Mouse (Mus musculus) kidney, postnatal 36 days (tissue): Measurements from ENCODE around the gene Mprip.
"Not testable (repeated sequence)": the region's sequence is repeated elsewhere in the genome, so short reads cannot be mapped to it uniquely, and the experiment has no call there.

Experiments
- DNase-seq, 2 experiments: peaks; one replicate each; pipeline ENCODE4 v3.0.0; 2021 to 2022; ENCODE audit warnings: mixed read lengths in 2 of 2

The Mprip gene

GRCm38 (mm10) chr11:59661005-59661404 is at the start of gene Mprip:
TSS of gene Mprip (plus strand) at chr11:59661305.
- DNase-seq = peak in 1 of 2 experiments; percentile 39

DNA sequence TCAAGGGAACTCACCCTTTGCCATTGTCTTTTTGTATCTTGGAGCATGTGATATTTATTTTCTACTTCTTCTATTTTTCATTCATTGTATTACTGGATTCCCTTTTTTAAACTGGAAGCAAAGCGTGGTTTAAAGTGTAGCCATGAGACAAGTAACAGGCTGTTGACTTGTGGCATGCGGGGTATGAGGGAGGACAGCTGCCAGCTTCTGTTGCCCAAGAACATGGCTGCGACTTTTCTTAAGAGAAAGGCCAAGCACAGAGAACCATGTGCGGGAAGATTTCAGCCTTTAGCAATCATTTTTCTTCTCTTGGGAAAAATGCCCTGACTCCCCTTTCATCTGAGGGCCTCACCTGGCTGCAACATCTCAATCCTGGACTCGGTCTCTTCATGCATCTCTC is 49.5 kb upstream of the Mprip start:
- DNase-seq = no peak

DNA sequence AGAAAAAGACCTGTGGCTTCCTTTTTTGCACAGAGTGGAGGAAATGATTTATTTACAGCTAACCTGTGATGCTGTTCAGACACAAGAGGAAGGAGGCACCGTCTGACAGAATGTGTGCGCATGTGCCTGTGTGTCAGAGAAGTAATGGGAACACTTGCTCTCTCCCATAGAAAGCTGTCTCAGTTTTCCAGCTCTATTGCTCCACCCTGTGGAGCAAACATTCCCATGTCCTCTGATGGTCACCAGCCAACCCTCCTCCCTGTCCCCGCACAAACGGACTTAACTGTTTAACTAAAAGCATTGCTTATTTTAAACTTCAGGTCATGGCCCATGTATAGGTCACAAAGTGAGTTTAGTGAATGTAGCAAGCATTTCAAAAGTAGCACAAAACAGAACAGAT is 47.0 kb upstream of the Mprip start:
- DNase-seq = peak; percentile 23 to 54

- not testable (repeated sequence) for DNase-seq
Measured at GRCm38 (mm10) chr11:59616986-59617385, 44.1 kb upstream of the Mprip start.

DNA sequence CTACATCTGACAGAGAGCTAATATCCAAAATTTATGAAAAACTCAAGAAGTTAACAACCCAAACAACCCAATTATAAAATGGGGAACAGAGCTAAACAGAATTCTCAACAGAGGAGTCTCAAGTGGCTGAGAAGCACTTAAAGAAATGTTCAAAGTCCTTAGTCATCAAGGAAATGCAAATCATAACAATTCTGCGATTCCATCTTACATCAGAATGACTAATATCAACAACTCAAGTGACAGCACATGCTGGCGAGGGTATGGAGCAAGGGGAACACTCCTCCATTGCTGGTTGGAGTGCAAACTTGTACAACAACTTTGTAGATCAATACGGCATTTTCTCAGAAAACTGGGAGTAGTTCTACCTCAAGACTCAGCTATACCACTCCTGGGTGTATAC is 38.9 kb upstream of the Mprip start:
- DNase-seq = no peak

DNA sequence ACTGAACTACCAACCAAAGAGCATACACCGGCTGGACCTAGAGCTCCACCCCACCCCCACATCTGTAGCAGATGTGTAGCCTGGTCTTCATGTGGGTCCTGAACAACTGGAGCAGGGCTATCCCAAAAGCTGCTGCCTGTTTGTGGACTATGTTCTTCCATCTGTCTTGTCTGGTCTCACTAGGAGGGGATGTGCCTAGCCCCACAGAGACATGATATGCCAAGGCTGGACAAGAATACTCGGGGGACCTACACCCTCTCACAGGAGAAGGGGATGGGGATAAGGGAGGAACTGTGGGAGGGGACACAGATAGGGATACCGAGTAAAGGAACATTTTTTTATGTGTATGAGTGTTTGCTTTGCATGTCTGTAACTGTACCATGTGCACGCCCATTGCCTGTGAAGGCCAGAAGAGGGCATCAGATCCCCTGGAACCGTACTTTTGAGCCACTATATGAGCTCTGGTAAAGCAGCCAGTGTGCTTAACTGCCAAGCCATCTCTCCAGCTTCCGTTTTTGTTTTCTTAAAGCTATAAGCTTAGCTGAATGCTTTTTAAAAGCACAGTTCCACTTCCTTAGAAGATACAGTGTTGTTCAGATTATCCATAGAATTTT is 37.0 kb upstream of the Mprip start:
- DNase-seq = peak; percentile 53 to 75

DNA sequence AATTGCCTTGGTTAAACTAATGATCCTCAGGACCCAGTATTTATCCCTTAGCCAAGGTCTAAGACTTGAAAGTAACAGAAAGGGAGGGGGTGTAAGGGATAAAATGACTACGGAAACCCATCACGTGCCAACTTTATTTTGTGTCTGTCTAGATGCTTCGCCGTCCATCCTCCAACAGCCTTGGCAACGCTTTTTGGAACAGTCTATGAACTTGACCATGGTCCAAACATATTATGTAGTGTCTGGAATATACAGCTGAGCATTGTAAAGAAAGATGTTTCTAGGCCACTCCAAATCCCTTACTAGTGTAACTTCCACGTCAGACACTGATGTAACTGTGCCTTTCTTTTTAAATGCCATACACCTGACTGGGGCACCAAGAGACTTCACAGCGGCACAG is 34.9 kb upstream of the Mprip start:
- no peak for DNase-seq

- DNase-seq = no peak
Measured at GRCm38 (mm10) chr11:59628177-59628576, 32.9 kb upstream of the Mprip start.

GRCm38 (mm10) chr11:59629871-59630270 is 31.2 kb upstream of the Mprip start:
- peak in 1 of 2 experiments; percentile 12 for DNase-seq

DNA sequence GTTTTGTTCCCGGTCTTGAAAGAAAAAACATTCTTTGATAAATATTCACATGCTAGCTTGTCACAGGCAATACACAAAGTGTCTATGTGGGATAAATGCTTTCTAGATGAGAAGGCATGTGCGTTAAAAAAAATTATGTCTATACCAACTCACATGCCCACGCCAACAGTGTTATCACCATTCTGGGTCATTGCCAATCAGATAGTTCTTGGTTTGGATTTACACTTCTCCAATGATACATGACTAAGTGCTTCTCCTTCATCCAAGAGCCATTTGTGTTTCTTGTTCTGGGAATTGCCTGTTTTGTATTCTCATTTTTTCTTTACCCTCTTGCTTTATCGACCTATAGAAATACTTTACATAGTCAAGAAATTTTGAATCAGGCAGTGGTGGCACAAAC is 29.1 kb upstream of the Mprip start:
- no peak for DNase-seq

DNA sequence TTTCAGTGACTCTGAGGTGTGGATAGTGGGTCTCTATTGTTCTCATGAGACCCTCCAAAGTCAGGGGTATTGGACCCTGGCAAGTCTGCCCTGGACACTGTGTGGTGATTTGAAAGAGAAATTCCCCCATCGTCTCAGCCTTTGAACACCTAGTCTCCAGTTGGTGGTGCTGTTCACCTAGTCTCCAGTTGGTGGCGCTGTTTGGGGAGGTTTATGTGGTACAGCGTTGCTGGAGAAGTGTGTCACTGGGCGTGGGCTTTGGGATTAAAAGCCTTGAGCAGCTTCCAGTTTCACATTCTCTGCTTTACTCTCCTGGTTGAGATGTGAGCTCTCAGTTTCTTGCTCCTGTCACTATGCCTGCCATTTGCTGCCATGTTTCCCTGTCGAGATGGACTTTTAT is 28.1 kb upstream of the Mprip start:
- DNase-seq = peak; percentile 38 to 78

DNA sequence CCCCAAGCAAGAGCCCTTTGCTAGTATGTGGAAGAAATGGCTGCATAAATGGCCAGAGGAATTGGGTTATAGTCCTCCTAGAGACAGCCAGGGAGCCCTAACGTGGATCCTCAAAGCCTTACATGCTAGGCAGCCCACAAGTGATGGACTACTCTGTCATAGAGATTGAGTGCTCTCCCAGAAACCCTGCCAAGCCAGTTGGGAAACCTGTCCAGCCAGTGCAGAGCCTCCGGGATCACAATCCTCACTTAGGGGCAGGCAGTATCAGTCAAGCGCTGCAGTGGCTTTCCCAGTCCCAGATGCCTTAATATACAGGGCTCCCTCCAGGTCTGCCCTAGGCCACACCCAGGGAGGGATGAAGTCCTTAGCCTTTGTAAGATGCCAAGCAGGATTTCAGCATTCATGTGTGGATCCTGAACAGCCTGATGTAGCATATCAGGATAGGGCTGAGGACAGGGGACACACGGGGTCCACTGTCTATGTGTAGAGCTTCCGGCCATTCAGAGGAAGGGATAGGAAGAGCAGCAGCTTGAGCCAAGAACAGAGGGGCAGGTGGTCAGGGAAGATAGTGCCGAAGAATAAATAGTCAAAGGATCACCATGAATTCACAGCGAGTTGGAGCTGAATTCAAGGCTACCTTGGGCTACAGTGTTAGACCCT is 27.0 kb upstream of the Mprip start:
- DNase-seq = no peak

DNA sequence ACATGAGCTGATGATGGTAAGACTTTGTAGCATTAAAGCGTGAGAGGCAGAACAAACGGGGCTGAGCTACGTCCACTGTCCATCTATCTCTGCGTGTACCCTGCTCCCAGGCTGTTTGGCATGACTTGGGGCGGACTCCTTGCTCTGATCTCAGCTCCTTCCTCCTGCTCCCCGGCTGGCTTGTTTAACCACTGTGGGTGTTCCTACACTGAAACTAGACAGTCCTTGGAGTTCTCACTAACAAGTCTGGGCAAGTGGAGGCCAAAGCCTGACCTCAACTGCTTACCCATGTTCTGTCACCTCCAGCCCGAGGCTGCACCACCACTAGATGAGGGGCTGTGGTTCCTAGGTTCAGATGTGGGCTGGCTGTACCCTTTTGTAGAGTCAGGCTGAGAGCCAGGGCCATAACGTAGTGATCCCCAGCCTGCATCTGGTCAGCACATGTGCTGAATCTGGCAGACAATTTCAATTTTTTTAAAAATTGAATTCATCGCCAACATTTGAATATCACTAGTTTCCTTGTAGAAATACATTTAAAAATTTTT is 25.8 kb upstream of the Mprip start:
- DNase-seq = no peak

GRCm38 (mm10) chr11:59635821-59636694 is 25.0 kb upstream of the Mprip start:
- no peak for DNase-seq

GRCm38 (mm10) chr11:59636695-59637414 is 24.2 kb upstream of the Mprip start:
- DNase-seq = no peak

- DNase-seq = no peak
Measured at GRCm38 (mm10) chr11:59639957-59640643, 21.0 kb upstream of the Mprip start.

DNA sequence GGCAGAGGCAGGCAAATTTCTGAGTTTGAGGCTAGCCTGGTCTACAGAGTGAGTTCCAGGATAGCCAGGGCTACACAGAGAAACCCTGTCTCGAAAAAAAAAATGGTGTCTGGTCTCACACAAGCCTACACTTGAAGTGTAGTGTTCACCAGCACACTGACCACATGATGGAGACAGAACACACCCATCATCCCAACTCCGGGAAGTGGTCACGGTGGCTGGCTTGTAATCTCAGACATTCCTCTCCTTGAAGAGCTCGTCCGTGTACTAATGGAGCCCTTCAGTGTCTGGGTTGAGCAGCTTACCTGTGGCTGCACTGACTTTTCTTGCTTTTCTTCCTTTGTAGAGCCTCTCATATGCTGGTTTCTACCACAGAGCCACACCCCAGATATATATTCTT is 19.9 kb upstream of the Mprip start:
- peak in 1 of 2 experiments; percentile 26 for DNase-seq

GRCm38 (mm10) chr11:59642420-59642819 is 18.7 kb upstream of the Mprip start:
- no peak for DNase-seq

GRCm38 (mm10) chr11:59645036-59645435 is 16.1 kb upstream of the Mprip start:
- DNase-seq = no peak

GRCm38 (mm10) chr11:59649058-59649457 is 12.0 kb upstream of the Mprip start:
- no peak for DNase-seq

GRCm38 (mm10) chr11:59653003-59653402 is 8.1 kb upstream of the Mprip start:
- DNase-seq = no peak

- no peak for DNase-seq
Measured at GRCm38 (mm10) chr11:59653547-59653946, 7.6 kb upstream of the Mprip start.
